Mouse (Mus musculus): Measurements from ENCODE around the gene Sult6b2.

Sult6b2 gene

GRCm38 (mm10) chr6:142810239-142810638 is 5.9 kb upstream of the Sult6b2 start:
- DNase-seq (ENCODE audit: low read depth, low spot score): no peak

GRCm38 (mm10) chr6:142809373-142810098 is 5.2 kb upstream of the Sult6b2 start:
- peak; percentile 62 for DNase-seq (ENCODE audit: low read depth, low spot score)

DNA sequence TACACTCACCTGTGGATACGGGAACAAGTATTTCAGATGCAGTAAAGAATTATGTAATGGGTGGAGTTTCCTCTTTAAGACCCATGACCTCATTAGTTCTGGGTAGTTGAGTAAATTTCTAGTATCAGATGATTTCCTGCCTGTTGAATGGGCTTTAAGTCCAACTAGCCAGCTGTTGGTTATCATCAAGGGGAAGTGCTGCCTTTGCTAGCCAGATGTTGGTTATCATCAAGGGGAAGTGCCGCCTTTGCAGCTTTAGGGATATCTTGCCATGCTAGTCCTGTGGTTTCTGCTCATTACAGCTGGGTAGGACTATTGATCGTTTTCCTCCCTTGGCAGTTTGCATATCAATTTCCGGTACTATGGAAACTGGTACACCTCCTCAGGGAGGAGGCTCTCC is 2.0 kb upstream of the Sult6b2 start:
- no peak for DNase-seq (ENCODE audit: low read depth, low spot score)

DNA sequence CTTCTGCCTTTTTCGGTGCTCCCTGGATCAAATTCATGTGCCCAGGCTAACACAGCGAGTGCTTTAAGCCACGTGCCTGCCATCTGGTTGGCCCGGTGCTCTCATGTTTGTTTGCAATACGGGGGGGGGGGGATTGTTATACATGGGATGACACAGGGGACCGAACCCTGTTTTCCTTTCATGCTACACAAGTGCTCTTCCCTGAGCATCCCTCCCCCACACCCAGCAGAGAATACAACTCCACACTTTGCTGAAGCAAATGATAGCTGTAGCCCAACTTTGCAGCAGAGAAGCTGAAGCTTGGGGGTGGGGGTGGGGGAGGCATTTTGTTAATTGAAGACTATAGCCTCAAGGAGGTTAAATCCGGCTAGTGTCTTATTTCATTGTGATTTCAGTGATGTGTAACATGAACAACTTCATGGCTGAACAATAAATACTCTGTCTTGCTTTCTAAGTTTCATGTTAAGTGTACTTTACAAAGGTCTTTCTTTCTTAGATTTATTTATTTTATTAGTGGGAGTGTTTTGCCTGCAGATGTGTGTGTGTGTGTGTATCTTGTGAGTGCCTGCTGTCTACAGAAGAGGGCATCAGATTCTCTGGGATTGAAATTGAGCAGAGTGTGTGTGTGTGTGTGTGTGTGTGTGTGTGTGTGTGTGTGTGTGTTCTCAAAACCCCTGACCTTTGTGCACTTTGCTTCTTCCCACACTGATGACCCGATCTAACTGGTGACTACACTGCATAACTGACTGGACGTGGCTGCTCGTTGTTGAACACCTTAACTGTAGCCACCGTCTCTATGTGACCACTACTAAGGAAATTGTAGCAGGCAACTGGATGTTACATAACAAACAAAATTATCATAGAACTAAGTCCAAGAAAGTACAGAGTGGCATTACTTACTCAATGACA is 1.4 kb downstream of the Sult6b2 start:
- DNase-seq (ENCODE audit: low read depth, low spot score): no peak

DNA sequence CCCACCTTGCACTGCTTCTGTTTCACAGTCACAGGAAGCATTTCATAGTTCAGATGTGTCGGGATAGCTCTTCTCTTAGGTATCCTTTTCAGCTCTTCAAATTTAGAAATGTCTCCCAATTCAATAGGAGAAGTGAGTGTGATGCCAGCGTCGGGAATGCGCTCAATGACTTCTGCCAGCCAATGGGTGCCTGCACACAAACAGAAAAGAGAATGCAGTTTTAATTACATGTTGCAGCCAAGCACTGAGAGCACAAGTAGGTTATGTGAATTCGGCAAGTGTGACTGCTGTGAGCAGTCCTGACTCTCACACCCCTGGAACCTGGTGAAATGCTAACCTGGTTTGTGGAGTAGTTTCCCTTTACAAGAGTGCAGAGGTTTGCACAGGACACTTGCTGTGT is 2.6 kb downstream of the Sult6b2 start:
- no peak for DNase-seq (ENCODE audit: low read depth, low spot score)

- no peak for DNase-seq (ENCODE audit: low read depth, low spot score)
Observed at GRCm38 (mm10) chr6:142799704-142800374, 4.5 kb downstream of the Sult6b2 start.

DNA sequence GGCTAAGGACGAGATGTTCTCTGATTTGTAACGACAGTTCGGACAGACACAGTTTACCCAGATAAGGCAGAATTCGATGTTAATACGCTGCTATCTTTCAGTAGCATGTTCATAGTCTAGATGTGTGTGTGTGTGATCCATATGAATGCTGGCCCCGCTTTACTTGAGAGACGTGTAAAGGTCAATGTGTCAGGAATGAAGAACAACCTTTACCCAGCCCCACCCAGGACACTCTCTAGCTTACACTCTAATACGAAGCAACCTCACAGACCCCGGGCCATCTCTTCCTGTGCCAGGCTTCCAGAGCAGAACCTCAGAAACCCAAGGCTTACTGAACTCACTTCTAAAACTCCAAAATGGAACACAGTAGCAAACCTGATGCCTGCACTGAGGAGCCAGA is 5.5 kb downstream of the Sult6b2 start:
- DNase-seq (ENCODE audit: low read depth, low spot score): no peak

GRCm38 (mm10) chr6:142797996-142798395 is 6.3 kb downstream of the Sult6b2 start:
- no peak for DNase-seq (ENCODE audit: low read depth, low spot score)

GRCm38 (mm10) chr6:142795655-142796441 is 8.5 kb downstream of the Sult6b2 start:
- no peak for DNase-seq (ENCODE audit: low read depth, low spot score)

- no peak for DNase-seq (ENCODE audit: low read depth, low spot score)
Observed at GRCm38 (mm10) chr6:142795087-142795486, 9.2 kb downstream of the Sult6b2 start.

- no peak for DNase-seq (ENCODE audit: low read depth, low spot score)
Observed at GRCm38 (mm10) chr6:142793468-142793867, 10.8 kb downstream of the Sult6b2 start.

DNA sequence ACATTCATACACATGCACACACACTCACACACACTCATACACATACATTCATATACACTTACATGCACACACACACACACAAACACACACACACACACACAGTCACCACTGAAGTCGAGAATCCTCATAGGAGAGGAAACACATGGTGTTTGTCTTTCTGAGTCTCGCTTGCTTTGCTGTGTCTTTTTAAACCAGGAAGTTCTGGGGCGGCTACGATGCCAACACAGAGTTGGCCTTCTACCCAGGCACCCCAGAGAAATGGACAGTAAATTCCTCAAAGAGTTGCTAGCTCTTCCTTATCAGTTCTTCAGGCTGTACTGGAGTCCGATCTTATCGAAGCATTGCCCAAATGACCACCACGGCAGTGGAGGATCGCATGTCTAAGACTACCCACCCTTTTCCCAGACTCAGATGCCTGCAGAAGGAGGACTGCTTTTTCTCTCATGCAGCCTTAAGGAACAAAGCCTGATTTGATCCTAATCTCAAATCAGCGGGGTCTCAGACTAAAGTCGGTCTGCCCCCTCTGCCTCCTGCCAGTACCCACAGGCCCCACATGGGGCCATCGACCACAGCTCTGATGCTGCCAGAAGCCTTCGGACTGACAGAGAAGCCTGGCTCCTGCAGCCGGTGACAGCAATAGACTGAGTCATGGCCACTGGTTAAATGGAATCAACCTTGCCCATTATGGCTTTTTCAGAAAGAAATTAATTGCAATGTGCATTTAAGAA is 11.9 kb downstream of the Sult6b2 start:
- DNase-seq (ENCODE audit: low read depth, low spot score): no peak

DNA sequence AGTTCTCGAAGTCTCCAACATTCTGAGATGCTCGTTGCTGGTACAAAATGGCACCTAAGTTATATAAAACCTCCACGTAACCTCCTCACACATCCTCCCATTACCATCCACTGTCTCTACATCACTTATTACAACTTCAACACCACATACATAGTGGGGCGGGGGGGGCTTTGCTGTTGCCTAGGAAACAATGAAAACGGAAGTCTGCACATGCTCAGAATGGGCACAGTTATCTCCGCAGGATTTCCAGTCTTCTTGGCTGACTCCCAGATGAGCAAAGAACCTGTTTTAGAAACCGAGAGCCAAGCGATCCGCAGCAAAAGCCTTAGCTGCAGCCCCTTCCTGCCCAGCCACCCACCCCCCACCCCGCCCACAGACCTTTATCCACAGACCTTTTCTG is 14.6 kb downstream of the Sult6b2 start:
- DNase-seq (ENCODE audit: low read depth, low spot score): peak; percentile 35

- peak; percentile 91 for DNase-seq (ENCODE audit: low read depth, low spot score)
Observed at GRCm38 (mm10) chr6:142788042-142788987, 16.0 kb downstream of the Sult6b2 start.

DNA sequence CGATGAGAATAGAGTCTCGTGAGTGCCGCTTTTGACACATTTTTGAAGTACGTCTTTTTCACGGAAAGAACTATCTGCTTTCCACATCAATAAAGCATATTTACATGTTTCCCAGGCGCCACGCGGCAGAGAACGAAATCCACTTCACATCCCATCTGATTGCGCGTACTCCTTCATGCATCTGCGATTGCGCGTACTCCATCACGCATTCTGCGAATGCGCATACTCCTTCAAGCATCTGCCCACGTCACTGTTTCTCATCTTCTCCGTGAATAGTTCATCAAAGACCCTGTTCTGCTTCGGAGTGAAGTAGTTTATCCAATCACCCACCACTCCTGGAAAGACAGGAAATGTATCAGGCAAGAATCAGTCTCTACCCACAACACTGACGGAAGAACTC is 18.2 kb downstream of the Sult6b2 start:
- no peak for DNase-seq (ENCODE audit: low read depth, low spot score)

GRCm38 (mm10) chr6:142785343-142785742 is 19.0 kb downstream of the Sult6b2 start:
- peak; percentile 86 for DNase-seq (ENCODE audit: low read depth, low spot score)

GRCm38 (mm10) chr6:142781286-142781685 is 23.0 kb downstream of the Sult6b2 start:
- DNase-seq (ENCODE audit: low read depth, low spot score): no peak

GRCm38 (mm10) chr6:142780574-142781033 is 23.7 kb downstream of the Sult6b2 start:
- no peak for DNase-seq (ENCODE audit: low read depth, low spot score)

- DNase-seq (ENCODE audit: low read depth, low spot score): no peak
Observed at GRCm38 (mm10) chr6:142779812-142780573, 24.3 kb downstream of the Sult6b2 start.

Measured in R1 (cell line).